Mouse (Mus musculus) megakaryocyte, adult 5-6 weeks (primary cell): ENCODE results near the gene Supt5. TPM values are rescaled to one million over a fixed set of nuclear protein-coding genes. Genes with fewer than 3 reads are reported as not detected.

ENCODE experiments used
- ATAC-seq: 2 replicates; pipeline ENCODE4 v1.8.0; 2016; ENCODE audit warnings: mild to moderate bottlenecking, inconsistent platforms; ENCODE audit not compliant: poor library complexity, severe bottlenecking
- total RNA-seq, 2 experiments: library from RNA; stranded (forward) in 1 of 2; stranded (reverse) in 1 of 2; fragments of 153-499, 151-499 nt in 1 of 2; fragments of 221-1000, 200-1000 nt in 1 of 2; gene quantifications; 2 replicates each; pipeline versions ENCODE4 v1.2.3 to v1.2.4; 2015 to 2017

Gene Supt5
- total RNA-seq, 2 experiments from 2014 or later = 47.1 to 61.2 TPM

DNA sequence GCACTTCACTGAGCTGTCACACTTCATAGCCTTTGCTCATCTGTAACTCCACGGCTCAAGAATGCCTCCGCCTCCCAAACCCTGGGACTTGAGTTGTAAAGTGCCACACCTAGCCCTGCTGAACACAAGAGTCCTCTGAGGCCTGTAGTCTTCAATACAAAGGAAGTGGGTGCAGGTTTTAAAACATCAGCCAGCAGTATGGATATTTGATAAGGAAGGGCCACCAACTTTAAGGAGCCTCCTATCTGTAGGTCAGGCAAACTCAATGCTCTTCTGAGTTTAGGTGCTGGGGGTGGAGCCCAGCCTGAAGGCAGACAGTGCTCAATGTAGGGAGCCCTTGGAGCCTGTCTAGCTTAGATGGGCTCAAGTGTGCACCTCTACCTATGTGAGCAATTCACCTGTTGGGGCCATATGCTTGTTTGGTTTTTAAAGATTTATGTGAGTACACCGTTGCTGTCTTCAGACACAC lies 15.6 kb upstream of the Supt5 start:
- no peak for ATAC-seq

DNA sequence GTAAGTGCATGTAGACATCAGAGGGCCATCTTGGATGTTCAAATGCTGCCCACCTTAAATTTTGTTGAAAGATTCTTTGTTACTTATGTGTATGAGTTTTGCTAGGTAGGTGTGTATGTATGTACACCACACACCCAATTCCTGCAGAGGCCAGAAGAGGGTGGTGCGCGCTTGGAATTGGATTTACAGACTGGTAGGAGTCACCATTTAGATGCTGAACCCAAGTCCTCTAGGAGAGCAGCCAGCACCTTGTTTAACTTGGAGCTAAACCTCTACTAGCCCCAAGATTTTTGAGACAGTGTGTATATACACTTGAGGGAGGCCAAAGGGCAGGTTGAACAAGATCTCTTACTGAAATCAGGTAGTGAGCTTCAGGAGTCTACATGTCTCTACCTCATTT lies 14.7 kb upstream of the Supt5 start:
- no peak for ATAC-seq

DNA sequence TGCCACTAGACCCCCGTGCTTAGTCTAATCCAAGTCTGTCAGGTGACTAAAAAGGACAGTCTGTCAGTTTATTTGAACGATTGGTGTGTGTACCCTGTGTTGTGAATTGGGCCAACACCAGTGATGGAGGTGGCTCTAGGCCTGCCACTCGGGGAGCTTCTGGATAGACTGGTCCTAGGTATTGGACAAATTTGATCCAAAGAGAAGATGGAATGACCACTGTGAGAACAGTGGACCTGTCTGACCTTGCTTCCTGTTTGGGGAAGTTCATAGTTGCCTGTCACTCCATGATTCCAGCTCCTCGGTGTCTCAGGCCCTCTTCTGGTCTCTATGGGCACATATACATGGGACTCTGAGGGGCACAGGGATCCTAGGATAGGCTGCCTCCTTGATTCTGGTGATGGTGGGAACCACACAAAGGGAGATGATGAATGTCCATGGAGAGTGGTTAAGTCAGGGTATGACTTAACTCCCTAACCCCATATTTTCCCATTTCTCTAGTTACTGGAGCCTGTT lies 13.2 kb upstream of the Supt5 start:
- no peak for ATAC-seq

DNA sequence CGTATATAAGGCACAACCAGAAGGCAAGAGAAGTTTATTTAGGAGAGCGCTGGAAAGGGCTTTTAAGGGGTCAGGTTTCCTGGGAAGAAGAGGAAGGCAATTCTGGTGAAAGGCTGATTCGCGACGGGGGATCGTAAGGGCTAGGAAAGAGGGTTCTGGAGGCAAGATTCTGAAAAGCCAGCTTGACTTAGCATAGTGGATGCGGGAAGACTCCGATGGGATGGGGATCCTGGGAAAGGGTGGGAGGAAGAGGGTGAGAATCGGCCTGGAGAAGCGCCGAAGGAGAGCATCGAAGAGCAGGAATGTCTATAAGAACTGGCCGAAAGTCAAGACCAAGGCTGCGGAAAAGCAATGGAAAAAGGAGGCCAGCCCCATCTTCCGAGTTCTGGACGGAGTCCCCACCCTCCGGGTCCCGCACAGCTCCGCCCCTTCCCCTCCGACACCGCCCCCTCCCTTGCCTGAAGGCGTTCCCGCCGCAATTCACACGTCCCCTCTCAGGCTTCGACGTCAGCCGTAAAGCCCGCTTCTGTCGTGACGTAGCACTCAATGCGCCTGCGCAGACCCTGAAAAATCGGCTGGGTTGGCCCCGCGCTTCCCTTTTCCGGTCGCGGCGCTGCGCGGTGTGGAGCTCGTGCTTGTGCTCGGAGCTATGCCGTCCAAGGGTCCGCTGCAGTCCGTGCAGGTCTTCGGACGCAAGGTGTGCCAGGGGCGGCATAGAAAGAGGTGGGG lies 11.8 kb upstream of the Supt5 start, which contains the start of gene Rps16:
Rps16 (plus strand) TSS at position 498 of the 729 bp plus-strand sequence.
- peak; percentile 99 for ATAC-seq

DNA sequence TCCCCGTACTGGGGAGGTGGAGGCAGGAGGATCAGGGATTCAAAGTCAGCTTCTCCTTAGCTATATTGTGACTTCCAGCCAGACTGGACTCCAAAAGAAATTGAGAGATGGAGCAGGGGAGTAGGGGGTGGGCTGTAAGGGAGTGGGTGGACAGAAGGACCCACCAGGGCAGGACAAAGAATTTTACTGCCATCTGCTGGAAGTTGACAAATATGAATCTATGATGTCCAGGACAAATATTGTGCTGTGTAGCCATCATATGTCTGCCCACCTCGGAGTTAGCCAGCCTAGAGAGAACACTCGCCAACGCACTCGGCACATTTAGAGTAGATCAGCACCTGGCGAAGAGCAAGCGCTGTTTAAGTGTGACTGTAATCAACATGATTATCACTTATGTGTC lies 10.1 kb upstream of the Supt5 start:
- no peak for ATAC-seq

DNA sequence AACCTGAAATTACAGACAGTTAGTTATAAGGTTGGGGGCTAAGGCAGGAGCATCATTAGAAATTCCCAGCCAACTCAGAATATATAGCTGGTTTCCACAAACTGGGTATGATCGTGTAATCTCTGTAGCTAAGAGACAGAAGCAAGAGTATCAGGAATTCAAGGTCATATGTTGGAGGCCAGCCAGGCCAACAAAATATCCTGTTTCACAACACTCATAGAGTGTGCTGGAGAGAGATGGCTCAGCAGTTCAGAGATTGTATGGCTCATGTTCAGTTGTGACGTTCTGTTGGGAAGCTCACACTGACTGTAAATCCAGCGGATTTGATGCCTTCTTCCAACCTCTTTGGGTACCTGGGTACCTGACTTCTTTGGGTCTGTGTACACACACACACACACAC lies 9.2 kb upstream of the Supt5 start:
- peak; percentile 8; the same call in 1 of the 2 replicates for ATAC-seq

DNA sequence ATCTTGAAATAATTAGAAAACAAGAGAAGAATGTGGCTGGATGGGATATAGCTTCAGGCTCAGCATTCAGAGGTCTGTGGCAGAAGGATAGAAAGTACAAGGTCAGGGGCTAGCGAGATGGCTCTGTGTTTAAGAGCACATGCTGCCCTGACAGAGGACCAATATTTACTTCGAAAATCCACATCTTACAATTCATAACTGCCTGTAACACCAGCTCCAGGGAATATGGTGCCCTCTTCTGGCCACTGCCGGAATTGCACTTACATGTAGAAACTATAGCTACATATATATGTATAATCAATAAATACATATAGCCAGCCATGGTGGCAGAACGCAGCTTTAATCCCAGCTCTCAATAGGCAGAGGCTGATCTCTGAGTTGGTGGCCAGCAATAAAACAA lies 6.1 kb upstream of the Supt5 start:
- peak; percentile 73 for ATAC-seq

DNA sequence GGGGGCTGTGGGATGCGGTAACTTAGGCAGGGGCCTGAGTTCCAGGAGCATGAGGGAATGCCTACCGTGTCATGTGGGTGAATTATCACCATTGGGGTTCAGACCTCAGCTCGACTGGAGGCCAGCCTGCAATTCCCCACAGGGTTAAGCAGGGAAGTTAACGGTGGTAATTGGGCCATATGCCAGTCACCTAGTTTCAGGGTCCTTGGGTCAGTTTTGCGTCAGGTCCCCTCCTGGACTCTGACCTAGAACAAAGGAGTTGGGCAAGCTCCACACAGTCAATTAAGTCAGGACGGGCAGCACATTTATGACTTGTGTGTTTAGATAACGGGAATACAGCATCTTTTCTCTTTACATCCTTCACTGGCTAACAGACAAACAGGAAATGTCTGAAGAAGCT lies 2.8 kb upstream of the Supt5 start:
- ATAC-seq = no peak

DNA sequence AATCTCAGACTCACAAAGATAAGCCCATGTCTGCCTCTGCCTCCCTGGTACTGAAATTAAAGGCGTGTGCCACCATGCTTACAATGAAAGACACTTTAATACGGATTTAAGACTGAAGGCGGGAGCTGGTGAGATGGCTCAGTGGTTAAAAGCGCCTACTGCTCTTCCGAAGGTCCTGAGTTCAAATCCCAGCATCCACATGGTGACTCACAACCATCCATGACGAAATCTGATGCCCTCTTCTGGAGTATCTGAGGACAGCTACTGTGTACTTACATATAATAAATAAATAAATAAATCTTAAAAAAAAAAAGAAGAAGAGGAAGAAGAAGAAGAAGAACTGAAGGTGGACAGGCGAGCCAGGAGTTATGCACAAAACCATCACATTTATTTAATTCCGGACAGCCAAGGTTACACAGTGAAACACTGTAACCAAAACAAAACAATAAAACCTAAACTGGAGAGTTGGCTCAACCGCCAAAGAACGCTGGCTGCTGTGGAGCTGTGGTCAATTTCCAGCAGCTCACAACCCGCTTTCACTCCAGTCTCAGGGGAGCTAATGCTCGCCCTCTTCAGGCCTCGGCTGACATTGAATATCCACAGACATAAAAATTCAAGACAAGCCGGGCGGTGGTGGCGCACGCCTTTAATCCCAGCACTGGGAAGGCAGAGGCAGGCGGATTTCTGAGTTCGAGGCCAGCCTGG lies 819 bp upstream of the Supt5 start:
- peak; percentile 67 for ATAC-seq

DNA sequence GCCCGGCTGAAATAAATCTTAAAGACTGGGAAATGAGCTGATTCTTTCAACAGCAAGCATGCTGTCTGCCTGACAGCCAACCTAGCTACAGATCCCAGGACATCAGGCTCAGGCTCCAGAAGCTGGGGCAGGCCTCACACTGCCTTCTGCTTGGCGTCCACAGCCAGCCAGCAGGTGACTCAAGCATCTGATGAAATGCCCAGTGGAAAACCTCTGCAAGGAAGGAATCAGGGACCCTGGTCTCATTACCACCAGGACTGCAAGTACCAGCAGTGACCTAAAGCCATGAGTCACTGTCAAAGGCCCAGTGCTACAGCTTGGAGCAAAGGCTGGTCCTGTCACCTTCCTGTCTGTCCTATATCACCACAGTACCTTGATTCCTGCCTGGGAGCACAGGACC lies 3.1 kb downstream of the Supt5 start:
- no peak for ATAC-seq

DNA sequence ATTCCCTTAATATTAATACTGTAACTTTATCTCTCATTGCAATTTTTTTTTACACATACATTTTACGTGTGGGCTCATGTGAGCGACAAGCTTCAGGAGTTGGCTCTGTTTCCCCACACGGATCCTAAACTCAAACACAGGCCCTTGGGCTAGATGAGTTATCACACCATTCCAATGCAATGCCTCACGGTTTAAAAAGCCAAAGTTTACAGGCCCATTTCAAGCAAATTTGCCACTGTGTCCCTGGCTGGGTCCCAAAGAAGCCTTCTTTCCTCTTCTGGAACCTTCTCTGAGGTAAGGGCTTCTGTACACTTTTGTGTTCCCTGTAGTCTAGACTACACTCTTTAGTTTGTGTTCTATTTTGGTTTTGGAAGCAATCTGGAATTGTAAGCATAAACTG lies 4.0 kb downstream of the Supt5 start:
- ATAC-seq = no peak

DNA sequence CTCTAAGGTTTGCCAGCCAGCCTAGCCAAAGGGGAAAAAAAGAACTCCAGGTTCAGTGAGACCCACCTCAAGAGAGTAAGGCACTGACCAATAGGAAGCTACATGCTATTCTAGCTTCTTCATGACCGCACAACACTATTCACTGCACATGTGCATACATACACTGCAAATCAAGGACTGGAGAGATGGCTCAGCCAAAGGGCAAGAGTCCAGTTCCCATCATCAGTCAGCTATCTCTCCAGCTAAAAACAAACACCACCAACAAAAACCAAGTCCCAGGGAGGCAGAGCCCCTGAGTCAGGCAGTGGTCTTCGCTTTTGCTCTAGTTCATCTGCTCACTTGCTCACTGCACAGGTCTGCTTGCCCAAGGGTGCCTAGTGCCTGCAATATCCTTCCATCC lies 10.3 kb downstream of the Supt5 start:
- no peak for ATAC-seq

DNA sequence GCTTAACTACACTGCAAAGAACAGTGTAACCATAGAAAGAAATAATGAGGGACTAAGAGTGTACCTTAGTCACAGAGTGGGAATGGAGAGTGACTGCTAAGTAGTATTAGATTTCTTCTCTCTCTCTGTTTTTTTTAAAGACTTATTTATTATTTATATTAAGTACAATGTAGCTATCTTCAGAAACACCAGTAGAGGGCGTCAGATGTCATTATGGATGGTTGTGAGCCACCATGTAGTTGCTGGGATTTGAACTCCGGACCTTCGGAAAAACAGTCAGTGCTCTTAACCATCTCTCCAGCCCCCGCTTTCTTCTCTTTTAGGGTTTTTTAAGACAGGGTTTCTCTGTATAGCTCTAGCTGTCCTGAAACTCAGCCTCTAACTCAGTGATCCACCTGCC lies 12.1 kb downstream of the Supt5 start:
- ATAC-seq = no peak

DNA sequence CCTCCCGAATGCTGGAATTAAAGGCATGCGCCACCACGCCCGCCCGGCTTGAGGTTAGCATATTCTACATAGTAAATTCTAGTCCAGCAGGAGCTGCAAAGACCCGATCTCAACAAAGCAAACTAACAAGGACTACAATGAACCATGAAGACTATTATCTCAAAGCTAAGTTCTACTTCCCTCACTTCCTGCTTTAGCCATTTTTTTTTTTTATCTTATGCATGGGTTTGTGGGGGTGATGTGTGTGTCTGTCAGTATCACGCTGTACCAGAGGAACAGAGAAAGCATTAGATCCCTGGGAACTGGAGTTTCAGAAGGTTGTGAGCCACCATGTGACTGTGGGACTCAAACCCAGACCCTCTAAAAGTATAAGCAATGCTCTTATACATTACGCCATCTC lies 13.3 kb downstream of the Supt5 start:
- ATAC-seq = no peak

DNA sequence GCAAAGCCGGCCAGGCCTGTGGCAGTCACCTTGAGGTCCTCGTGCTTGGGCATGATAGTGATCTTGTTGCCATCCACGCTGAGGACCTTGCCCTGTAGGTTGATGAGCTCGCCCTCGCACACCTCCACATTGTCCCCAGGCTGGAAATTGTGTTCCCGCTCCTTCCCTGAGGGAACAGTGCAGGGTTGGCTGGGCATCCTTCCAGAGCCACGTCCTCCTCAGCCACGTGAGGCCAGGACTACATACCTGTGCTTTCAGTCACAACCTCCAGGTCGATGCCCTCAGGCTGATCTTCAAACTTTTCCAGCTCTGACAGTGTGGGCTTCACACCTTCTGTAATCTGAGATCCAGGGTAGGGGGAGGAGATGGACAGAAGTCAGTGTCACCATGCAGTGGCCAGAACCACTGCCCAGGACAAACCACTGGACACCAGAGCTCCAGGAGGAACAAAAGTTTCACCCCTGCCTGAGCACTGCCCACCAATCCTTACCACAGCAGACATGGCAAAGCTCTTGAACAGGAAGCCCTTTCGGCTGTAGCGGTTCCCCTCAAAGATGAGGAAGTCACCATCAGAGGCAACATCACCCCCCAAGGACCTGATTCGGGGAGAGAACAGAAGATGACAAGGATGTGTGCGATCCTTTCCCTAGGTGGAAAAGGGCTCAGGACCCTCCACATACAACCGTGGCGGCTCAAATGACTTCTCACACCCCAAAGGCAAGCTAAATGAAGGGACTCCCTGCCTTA lies 16.4 kb downstream of the Supt5 start:
- peak; percentile 76 for ATAC-seq

DNA sequence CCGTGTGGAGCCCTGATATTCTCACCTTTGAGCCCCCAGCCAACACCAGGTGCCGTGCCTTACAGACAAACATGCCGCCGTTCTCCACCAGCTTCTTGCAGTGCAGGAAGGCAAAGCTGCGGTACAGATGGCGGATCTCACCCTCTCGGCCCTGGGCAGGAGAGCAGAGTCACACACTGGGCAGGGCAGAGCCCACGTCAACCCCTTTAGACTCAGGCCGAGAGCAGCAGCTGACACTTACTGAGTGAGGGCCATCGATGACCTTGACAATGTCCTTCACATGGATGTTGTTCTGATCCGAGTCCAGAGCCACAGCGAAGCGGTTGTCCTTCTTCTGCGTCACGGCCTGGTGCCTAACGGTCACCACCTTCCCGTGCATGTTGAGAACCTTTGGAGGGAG lies 19.8 kb downstream of the Supt5 start:
- ATAC-seq = no peak

DNA sequence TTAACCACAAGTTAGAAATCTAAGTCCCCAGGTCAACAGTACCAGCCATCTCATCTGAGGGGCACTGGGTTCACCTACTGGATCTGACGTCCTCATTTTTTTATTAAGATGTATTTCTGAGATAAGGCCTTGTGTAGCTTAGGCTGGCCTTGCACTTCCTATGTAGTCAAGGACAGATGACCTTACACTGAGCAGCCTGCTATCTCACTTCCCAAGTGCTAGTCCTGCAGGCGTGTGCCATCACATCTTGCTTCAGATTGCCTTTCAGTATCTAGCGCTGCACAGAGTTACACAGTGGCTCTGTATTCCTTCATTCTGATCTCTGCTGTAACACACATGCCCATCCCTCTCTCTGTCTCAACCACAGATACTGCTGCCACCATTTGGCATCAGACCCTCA lies 20.5 kb downstream of the Supt5 start:
- no peak for ATAC-seq

DNA sequence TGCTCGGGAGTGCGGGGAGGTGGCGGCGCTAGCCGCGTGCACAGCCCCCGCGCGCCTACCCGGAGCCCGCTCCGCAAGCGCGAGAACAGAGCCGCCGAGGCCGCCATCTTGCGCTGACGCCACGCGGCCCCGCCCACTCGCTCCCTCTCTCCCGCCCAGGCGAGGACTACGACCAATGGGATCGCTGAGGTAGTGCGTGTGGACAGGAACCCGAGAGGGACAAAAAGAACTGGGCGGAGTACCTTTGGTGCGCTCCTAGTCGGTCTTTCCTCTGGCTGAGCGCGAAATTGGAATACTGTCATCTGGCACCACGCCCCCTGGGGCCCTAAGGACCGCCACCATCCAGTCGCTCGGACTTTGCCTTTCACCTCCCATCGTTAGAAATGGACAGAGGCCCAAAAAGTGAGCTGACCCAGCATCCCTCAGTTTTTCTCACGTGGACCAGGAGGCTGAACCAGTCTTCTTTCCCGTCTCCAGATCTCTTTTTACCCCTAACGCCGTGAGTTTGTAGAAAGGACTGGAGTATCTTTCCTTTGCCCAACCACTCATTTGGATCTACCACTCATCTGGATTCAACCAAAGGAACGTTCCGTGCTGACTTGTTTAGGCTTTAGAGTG lies 26.5 kb downstream of the Supt5 start, which contains the start of gene Timm50:
Timm50 (minus strand) TSS at position 147 of the 618 bp plus-strand sequence.
- peak; percentile 100 for ATAC-seq

DNA sequence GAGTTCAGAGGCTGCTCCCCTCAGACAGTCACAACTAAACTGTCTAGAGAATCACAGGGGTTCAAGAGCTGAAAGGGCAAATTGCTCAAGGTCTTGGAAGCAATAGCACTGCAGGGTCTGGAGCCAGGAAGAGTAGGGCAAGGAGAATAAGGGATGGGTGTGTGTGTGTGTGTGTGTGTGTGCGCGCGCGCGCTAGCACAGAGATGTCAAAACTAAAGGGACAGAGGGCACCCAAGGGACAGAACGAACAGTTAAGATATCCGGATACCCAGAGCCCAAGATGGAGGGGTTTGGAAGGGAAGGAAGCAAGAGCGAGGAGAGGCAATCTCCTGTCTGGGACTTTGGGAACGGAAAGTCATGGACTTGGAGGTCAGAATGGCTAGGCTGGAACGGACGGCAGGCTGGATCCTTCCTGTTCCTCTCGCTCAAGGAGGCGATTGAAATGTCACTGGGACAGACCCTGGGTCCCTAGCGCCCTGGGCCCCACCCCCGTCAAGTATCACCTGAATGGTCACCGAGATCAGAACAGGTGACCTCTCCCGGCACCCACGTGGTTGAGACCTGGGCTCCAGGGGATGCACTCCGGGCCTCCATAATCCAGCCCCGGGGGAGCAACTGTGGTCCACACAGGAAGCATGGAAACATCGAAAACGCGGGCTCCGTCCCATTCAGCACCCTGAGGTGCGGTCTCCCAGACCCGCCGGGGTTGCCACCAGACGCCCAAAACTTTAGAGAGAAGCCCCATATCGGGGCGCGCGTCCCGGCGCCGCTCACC lies 27.2 kb downstream of the Supt5 start:
- 0 out of 2 replicates have a peak, but pooled peaks have one; percentile 13 for ATAC-seq

DNA sequence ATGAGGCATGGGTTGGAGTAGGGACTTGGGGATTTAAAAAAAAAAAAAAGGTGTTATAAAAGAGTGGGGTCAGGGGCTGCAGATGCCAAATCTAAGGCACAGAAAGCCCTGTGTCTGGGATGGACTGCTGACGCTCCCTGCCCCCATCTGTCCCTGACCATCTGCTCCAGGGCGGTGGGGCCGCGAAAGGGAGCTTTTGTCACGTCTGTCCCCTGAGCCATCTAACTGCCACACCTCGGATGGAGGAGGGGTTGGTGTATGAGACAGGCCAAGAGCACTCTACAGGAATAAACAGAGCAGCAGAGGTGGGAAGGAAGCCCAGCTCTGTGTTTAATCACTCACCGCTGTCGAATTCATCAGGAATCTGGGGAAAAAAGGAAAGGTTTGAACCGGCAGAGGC lies 28.8 kb downstream of the Supt5 start:
- no peak for ATAC-seq
